Mouse (Mus musculus): ENCODE results near the gene Vmn1r28. TPM values are rescaled to one million over a fixed set of nuclear protein-coding genes. Genes with fewer than 3 reads are reported as not detected.

Vmn1r28 gene
- polyA plus RNA-seq (2015; fragmentation: Illumina TruSeq; extraction: RNeasy Lipid Tissue Mini Kit (QIAGEN cat#74804); ENCODE audit: low read depth, low replicate concordance) = not detected

DNA sequence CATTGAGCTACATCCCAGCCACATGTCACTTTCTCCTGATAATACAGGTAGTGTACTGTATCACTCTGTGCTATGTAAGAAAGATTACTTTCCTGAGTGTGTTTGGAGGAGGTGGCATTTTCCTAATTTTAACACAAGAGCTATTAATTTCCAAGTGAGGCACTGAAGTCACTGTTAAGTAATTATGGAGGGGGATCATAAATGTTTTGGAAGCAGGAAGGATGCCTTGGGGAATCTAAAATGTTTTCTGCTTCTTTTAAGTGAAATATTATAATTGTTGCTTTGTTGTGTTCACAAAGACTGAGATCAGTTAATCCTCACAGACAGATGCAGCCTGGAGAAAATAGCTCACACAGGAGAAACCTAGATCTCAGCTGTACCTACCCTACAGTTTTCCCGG is at the start of gene Vmn1r28:
Gene Vmn1r28, plus strand, starts transcription at position 301 of the 400 bp plus-strand sequence.

DNA sequence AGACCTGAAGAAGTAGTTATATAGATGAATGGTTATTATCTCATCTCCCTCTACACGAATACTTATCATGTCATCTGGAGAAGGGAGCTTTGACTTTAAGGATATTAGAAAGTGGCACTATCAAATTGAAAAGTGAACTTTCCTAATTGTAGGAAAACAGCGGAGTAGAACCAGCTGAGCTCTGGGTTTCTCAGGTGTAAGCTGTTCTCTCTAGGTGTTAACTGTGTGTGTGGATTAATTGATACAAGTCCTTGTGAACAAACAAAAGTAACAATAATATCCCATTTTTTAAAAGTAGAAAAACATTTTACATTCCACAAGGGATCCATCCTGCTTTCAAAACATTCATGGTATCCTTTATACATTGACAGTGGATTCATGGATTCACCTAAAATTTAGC is 43.1 kb upstream of the Vmn1r28 start, which contains the start of gene Vmn1r27:
Gene Vmn1r27, minus strand, starts transcription at position 101 of the 400 bp plus-strand sequence.

DNA sequence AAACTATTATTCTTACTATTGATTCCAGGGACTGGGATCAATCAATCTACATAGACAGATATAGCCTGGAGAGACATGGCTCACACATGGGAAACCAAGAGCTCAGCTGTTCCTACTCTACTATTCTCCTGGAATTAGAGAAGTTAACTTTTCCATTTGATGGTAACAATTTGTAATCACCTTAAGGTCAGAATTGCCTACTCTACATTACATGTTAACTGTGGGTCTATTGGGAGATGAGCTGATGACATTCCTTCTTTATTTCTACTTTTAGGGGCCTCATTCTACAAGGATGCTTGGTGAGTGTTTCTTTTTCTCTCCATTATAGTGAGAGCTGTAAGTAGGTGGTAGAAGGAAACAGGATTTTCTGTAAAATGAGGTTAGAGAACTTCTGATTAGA is 39.4 kb downstream of the Vmn1r28 start, which contains the start of gene Vmn1r29:
Gene Vmn1r29, plus strand, starts transcription at position 301 of the 400 bp plus-strand sequence.

Other genes with a start within 250 kb of the Vmn1r28 start
- gene Vmn1r26, start 246.9 kb upstream of the Vmn1r28 start, polyA plus RNA-seq (2015; fragmentation: Illumina TruSeq; extraction: RNeasy Lipid Tissue Mini Kit (QIAGEN cat#74804); ENCODE audit: low read depth, low replicate concordance) = not detected
- not detected for gene Vmn1r27, start 43.2 kb upstream of the Vmn1r28 start, polyA plus RNA-seq (2015; fragmentation: Illumina TruSeq; extraction: RNeasy Lipid Tissue Mini Kit (QIAGEN cat#74804); ENCODE audit: low read depth, low replicate concordance)
- not detected for gene Vmn1r29, start 39.5 kb downstream of the Vmn1r28 start, polyA plus RNA-seq (2015; fragmentation: Illumina TruSeq; extraction: RNeasy Lipid Tissue Mini Kit (QIAGEN cat#74804); ENCODE audit: low read depth, low replicate concordance)
- gene Vmn1r30, start 181.3 kb downstream of the Vmn1r28 start, polyA plus RNA-seq (2015; fragmentation: Illumina TruSeq; extraction: RNeasy Lipid Tissue Mini Kit (QIAGEN cat#74804); ENCODE audit: low read depth, low replicate concordance) = not detected
- gene Vmn1r31, start 213.3 kb downstream of the Vmn1r28 start, polyA plus RNA-seq (2015; fragmentation: Illumina TruSeq; extraction: RNeasy Lipid Tissue Mini Kit (QIAGEN cat#74804); ENCODE audit: low read depth, low replicate concordance) = not detected

All from brain, adult 10 weeks (tissue).